Mouse (Mus musculus): ENCODE measurements around the gene Praf2. TPM values are rescaled to one million over a fixed set of nuclear protein-coding genes. Genes with fewer than 3 reads are reported as not detected.

Gene Praf2
- polyA plus RNA-seq, 1 experiment from 2014 or later: 40.8 TPM

DNA sequence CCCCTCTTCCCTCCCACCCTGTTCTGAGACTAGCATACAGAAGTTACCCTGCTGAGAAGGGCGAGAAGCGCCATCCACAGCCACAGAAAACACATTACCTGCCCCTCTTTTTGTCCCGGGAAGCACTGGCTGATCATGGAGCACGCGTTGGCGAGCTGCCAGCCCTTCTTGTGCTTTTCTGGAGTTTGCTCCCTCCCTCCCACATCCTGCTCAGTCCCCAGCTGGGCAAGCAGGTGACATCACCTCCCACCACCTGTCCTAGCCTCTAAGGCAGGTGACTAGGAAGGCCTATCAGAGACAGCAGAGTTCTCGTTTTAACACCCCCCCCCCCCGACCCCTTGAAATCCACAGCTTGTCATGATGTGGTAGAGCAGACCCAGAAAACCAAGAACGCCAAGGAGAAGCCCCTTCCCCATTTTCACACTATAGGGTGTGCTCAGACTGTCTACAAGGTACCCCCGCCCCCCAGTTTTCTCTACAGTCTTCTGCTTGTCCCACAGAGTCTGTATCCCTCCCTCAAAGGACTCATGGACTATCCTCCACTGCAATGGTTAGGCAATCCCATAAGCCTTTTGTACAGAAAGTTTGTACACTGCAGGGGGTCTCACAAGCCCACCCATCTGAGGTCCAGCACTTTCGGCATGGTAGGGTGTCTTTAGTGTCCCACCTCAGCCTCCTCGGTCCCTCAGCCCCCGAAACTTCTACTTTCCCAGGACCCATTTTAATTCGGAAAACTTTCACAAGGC is 11.3 kb downstream of the Praf2 start:
- Histone ChIP-seq H3K4me3 (ENCODE audit: control insufficient read depth in 1 of 2, insufficient read depth in 1 of 2, low read depth in 1 of 2, low read length in 2 of 2) (no peak overlapping the region), H3K9ac (ENCODE audit: low read length) (no peak overlapping the region), H3K27me3 (ENCODE audit: control insufficient read depth, insufficient read depth, low read length) (no peaks in the 10 kb centered on the region), H3K4me2 (ENCODE audit: low read length) (no peak overlapping the region), H3K36me3 (ENCODE audit: control insufficient read depth, insufficient read depth, low read length) (no peaks in the 10 kb centered on the region), H3K27ac (replicated peaks in 1 of 2; ENCODE audit: control insufficient read depth in 1 of 2, insufficient read depth in 1 of 2, low read depth in 2 of 2, low read length in 2 of 2) (no peak overlapping the region), H3K9me3 (ENCODE audit: control insufficient read depth, low read length) (no peaks in the 10 kb centered on the region), H3K4me1 (ENCODE audit: control insufficient read depth in 2 of 2, insufficient read depth in 2 of 2, low read length in 2 of 2) (no peaks in the 10 kb centered on the region; a peak in 1 of 4 replicates)
- ATAC-seq (ENCODE audit: insufficient number of reproducible peaks, insufficient read depth, low FRiP score, low read depth): no peak
- 65% methylated on average over 14 of the region's 14 CpGs for WGBS

DNA sequence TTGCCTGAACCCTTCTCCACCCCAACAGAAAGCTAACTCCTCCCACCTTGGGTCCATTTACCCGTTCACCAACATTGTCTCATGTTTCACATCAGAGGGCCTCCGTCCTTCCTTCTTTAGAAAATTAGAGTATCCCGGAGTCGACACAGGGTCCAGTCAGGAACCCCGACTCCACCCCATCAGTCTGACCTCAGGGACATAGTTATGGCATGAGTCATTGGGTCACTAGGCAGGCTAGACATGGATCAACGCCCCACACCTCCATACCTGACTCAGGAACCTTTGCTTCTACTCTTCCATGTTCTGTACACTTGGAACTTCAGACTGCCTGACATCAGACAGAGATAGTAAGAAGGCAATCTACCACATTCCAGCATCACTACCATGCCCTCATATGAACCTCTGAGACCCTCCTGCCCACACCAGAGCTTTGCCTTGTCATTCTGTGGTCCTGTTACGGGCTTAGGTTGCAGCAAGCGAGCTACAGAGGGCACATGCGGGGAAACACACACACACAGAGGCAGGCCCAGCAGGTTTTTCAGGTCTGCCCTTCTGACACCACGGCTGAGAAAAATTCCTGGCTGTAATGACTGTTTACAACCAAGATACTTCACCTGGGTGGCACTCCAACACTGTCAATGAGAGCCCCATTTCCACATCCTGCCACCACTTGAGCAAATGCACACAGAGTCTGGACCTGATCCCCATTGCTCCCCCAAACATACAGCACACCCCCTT is 12.0 kb downstream of the Praf2 start:
- Histone ChIP-seq H3K27ac (replicated peaks in 1 of 2; ENCODE audit: control insufficient read depth in 1 of 2, insufficient read depth in 1 of 2, low read depth in 2 of 2, low read length in 2 of 2) (no peak overlapping the region), H3K9ac (ENCODE audit: low read length) (no peak overlapping the region), H3K27me3 (ENCODE audit: control insufficient read depth, insufficient read depth, low read length) (no peaks in the 10 kb centered on the region), H3K9me3 (ENCODE audit: control insufficient read depth, low read length) (no peaks in the 10 kb centered on the region), H3K4me3 (ENCODE audit: control insufficient read depth in 1 of 2, insufficient read depth in 1 of 2, low read depth in 1 of 2, low read length in 2 of 2) (no peak overlapping the region), H3K36me3 (ENCODE audit: control insufficient read depth, insufficient read depth, low read length) (no peaks in the 10 kb centered on the region), H3K4me2 (ENCODE audit: low read length) (no peak overlapping the region), H3K4me1 (ENCODE audit: control insufficient read depth in 2 of 2, insufficient read depth in 2 of 2, low read length in 2 of 2) (no peaks in the 10 kb centered on the region; a peak in 1 of 4 replicates)
- 37% methylated on average over 10 of the region's 10 CpGs for WGBS
- no peak for ATAC-seq (ENCODE audit: insufficient number of reproducible peaks, insufficient read depth, low FRiP score, low read depth)

DNA sequence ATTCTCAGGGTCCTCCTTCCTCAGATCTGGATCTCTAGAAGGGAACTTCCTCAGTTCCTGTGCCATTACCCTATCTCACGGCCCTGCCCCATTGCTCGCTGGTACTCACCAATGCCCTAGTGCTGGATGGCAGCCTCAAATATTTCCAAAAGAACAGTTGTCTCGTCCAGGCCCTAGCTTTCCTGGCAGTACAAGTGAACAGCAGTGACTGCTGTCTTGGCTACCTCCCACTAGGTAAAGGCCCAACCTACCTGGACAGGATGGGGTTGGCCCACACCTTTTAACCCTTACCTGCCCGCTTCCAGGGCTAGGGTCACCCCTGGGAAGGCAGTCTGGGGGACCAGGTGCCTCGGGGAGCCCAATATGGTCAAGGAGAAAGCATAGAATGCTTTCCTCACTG is 12.9 kb downstream of the Praf2 start:
- no peaks in the 10 kb centered on the region for H3K9me3 ChIP-seq (ENCODE audit: control insufficient read depth, low read length)
- no peak overlapping the region for H3K4me2 ChIP-seq (ENCODE audit: low read length)
- no peak overlapping the region for H3K27ac ChIP-seq (replicated peaks in 1 of 2; ENCODE audit: control insufficient read depth in 1 of 2, insufficient read depth in 1 of 2, low read depth in 2 of 2, low read length in 2 of 2)
- H3K4me1 ChIP-seq (ENCODE audit: control insufficient read depth in 2 of 2, insufficient read depth in 2 of 2, low read length in 2 of 2): no peaks in the 10 kb centered on the region; a peak in 1 of 4 replicates
- 73% methylated on average over 5 of the region's 5 CpGs for WGBS
- no peak overlapping the region for H3K4me3 ChIP-seq (ENCODE audit: control insufficient read depth in 1 of 2, insufficient read depth in 1 of 2, low read depth in 1 of 2, low read length in 2 of 2)
- ATAC-seq (ENCODE audit: insufficient number of reproducible peaks, insufficient read depth, low FRiP score, low read depth): no peak
- H3K36me3 ChIP-seq (ENCODE audit: control insufficient read depth, insufficient read depth, low read length): no peaks in the 10 kb centered on the region
- no peak overlapping the region for H3K9ac ChIP-seq (ENCODE audit: low read length)
- H3K27me3 ChIP-seq (ENCODE audit: control insufficient read depth, insufficient read depth, low read length): no peaks in the 10 kb centered on the region

DNA sequence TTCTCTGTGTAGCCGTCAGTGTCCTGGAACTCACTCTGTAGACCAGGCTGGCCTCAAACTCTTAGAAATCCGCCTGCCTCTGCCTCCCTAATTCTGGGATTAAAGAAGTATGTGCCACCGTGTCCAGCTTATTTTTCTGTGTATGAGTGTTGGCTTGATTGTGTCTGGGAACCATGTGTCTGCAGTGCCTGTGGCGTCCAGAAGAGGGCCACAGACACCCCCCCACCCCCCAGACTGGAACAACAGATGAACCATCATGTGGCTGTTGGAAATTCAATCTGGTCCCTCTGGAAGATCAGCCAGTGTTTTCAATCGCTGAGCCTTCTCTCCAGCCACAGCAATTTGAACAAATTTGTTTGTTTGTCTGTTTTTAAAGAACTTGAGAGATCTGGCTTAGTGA is 15.2 kb downstream of the Praf2 start:
- H3K36me3 ChIP-seq (ENCODE audit: control insufficient read depth, insufficient read depth, low read length): no peaks in the 10 kb centered on the region
- H3K4me2 ChIP-seq (ENCODE audit: low read length): no peak overlapping the region
- no peak for ATAC-seq (ENCODE audit: insufficient number of reproducible peaks, insufficient read depth, low FRiP score, low read depth)
- no peaks in the 10 kb centered on the region for H3K9me3 ChIP-seq (ENCODE audit: control insufficient read depth, low read length)
- H3K4me3 ChIP-seq (ENCODE audit: control insufficient read depth in 1 of 2, insufficient read depth in 1 of 2, low read depth in 1 of 2, low read length in 2 of 2): no peak overlapping the region
- no peaks in the 10 kb centered on the region for H3K27me3 ChIP-seq (ENCODE audit: control insufficient read depth, insufficient read depth, low read length)
- 53% methylated on average over 5 of the region's 5 CpGs for WGBS
- H3K27ac ChIP-seq (replicated peaks in 1 of 2; ENCODE audit: control insufficient read depth in 1 of 2, insufficient read depth in 1 of 2, low read depth in 2 of 2, low read length in 2 of 2): no peak overlapping the region
- H3K9ac ChIP-seq (ENCODE audit: low read length): no peak overlapping the region
- H3K4me1 ChIP-seq (ENCODE audit: control insufficient read depth in 2 of 2, insufficient read depth in 2 of 2, low read length in 2 of 2): no peaks in the 10 kb centered on the region; a peak in 1 of 4 replicates

DNA sequence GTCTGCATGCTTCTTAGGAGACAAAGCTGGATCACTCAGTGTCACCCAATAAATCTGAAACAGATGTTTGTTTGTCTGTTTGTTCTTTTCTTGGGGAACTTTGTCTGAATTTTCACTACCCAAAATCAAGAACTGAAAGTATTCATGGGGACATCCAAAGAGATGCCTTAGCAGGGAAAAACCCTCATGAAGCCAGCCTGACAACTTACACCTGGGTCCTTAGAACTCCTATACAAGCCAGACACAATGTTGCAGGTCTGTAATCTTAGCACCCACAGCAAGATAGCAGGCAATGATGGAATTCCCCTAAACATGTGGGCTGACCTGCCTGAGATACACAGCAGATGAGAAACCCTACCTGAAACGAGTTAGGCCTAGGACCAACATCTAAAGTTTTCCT is 16.7 kb downstream of the Praf2 start:
- ATAC-seq (ENCODE audit: insufficient number of reproducible peaks, insufficient read depth, low FRiP score, low read depth): no peak

DNA sequence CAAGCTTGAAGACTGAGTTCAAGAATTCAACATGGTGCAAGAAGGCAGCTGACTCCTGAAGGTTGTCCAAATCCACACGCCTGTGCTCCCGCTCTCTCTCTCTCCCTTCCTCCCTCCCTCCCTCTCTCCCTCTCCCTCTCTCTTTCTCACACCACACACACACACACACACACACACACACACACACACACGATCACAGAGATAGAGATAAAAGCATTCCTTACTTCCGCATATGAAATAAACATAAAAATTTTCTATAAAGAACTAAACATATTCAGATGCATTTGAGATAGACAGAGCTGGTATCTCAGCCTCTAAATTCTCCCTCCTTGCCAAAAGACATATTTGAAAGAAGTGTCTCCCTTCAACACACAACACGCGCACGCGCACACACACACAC is 17.2 kb downstream of the Praf2 start:
- no peak for ATAC-seq (ENCODE audit: insufficient number of reproducible peaks, insufficient read depth, low FRiP score, low read depth)
- no peak overlapping the region for H3K9ac ChIP-seq (ENCODE audit: low read length)
- 84% methylated on average over 8 of the region's 8 CpGs for WGBS
- no peaks in the 10 kb centered on the region for H3K9me3 ChIP-seq (ENCODE audit: control insufficient read depth, low read length)
- no peaks in the 10 kb centered on the region; a peak in 1 of 4 replicates for H3K4me1 ChIP-seq (ENCODE audit: control insufficient read depth in 2 of 2, insufficient read depth in 2 of 2, low read length in 2 of 2)
- no peak overlapping the region for H3K27ac ChIP-seq (replicated peaks in 1 of 2; ENCODE audit: control insufficient read depth in 1 of 2, insufficient read depth in 1 of 2, low read depth in 2 of 2, low read length in 2 of 2)
- no peak overlapping the region for H3K4me2 ChIP-seq (ENCODE audit: low read length)
- H3K27me3 ChIP-seq (ENCODE audit: control insufficient read depth, insufficient read depth, low read length): no peaks in the 10 kb centered on the region
- H3K36me3 ChIP-seq (ENCODE audit: control insufficient read depth, insufficient read depth, low read length): no peaks in the 10 kb centered on the region
- no peak overlapping the region for H3K4me3 ChIP-seq (ENCODE audit: control insufficient read depth in 1 of 2, insufficient read depth in 1 of 2, low read depth in 1 of 2, low read length in 2 of 2)

More for the DNA sequence above, 16.7 kb downstream of the Praf2 start:
- Histone ChIP-seq H3K4me3 (ENCODE audit: control insufficient read depth in 1 of 2, insufficient read depth in 1 of 2, low read depth in 1 of 2, low read length in 2 of 2) (no peak overlapping the region), H3K9ac (ENCODE audit: low read length) (no peak overlapping the region), H3K36me3 (ENCODE audit: control insufficient read depth, insufficient read depth, low read length) (no peaks in the 10 kb centered on the region), H3K4me2 (ENCODE audit: low read length) (no peak overlapping the region), H3K27me3 (ENCODE audit: control insufficient read depth, insufficient read depth, low read length) (no peaks in the 10 kb centered on the region), H3K27ac (replicated peaks in 1 of 2; ENCODE audit: control insufficient read depth in 1 of 2, insufficient read depth in 1 of 2, low read depth in 2 of 2, low read length in 2 of 2) (no peak overlapping the region), H3K4me1 (ENCODE audit: control insufficient read depth in 2 of 2, insufficient read depth in 2 of 2, low read length in 2 of 2) (no peaks in the 10 kb centered on the region; a peak in 1 of 4 replicates), H3K9me3 (ENCODE audit: control insufficient read depth, low read length) (no peaks in the 10 kb centered on the region)
- WGBS: 52% methylated on average over 1 of the region's 1 CpGs

DNA sequence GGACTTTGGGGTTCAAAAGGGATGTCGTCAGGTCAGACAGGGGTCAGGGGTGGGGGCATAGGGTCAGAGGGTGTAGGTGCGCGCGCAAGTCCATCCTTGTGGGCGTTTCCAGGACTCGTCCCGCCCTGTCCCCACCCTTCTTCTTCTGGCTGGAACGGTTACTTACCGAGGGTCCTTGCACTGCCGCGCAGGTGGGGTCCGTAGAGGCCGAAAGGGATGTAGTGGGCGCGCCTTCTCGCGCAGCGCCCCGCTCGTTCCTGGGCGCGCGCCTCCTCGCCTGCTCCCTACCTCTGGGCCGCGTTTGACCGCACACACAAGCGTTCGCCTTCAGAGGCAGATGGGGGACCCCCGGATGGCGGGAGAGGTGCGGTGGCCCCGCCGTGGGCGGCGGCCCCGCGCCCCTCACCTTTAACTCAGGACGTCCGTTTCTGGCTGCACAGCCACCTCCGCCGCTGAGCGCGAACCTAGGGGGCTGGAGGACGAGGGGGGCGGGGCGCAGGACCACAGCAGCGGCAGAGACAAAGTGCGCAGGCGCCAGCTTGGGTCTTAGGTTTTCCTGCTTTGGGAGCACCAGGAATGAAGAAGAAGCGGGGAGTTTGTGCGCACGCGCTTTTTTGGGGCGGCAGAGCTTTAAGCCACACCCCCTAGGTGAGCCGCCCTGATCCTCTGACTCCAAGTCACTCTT is 22.3 kb downstream of the Praf2 start, which contains the start of gene Ccdc120:
TSS of gene Ccdc120 (minus strand) at position 474 of the 685 bp plus-strand sequence.
- peak within 1 kb of the TSS; percentile 61 to 83 for H3K4me3 ChIP-seq (ENCODE audit: control insufficient read depth in 1 of 2, insufficient read depth in 1 of 2, low read depth in 1 of 2, low read length in 2 of 2)
- no peaks in the 10 kb centered on the region for H3K4me1 ChIP-seq (ENCODE audit: control insufficient read depth in 2 of 2, insufficient read depth in 2 of 2, low read length in 2 of 2)
- peak within 1 kb of the TSS; percentile 64 for H3K4me2 ChIP-seq (ENCODE audit: low read length)
- peak; percentile 61 for ATAC-seq (ENCODE audit: insufficient number of reproducible peaks, insufficient read depth, low FRiP score, low read depth)
- H3K36me3 ChIP-seq (ENCODE audit: control insufficient read depth, insufficient read depth, low read length): no peaks in the 10 kb centered on the region
- no peaks in the 10 kb centered on the region for H3K9me3 ChIP-seq (ENCODE audit: control insufficient read depth, low read length)
- H3K9ac ChIP-seq (ENCODE audit: low read length): peak within 1 kb of the TSS; percentile 74
- no peaks in the 10 kb centered on the region for H3K27me3 ChIP-seq (ENCODE audit: control insufficient read depth, insufficient read depth, low read length)
- 9% methylated on average over 53 of the region's 56 CpGs for WGBS
- H3K27ac ChIP-seq (replicated peaks in 1 of 2; ENCODE audit: control insufficient read depth in 1 of 2, insufficient read depth in 1 of 2, low read depth in 2 of 2, low read length in 2 of 2): no peak within 1 kb of the TSS
